In genomic region chr15:93552169-93552568, GRCm38 (mm10) we compare ENCODE assay signal across 8 mouse cellular contexts. TPM values are rescaled to one million over a fixed set of nuclear protein-coding genes. Genes with fewer than 3 reads are reported as not detected.
DNase-seq lines count a peak whose midpoint lies in the region; ATAC-seq and TF ChIP-seq lines count a peak whose summit lies in the region.

No protein-coding gene starts in this region.

- TF ChIP-seq POLR2A in brain, embryonic 14.5 days (IDR thresholded peaks at IDR 0.05; ENCODE audit: borderline replicate concordance, extremely low read depth, insufficient read depth, insufficient read length, poor library complexity, severe bottlenecking): no peak

- peak overlapping the region; percentile 13; the same call in 1 of the 2 replicates for H3K4me3 ChIP-seq in intestine, postnatal 0 days (ENCODE audit: low read depth, low read length)
- no peak overlapping the region for H3K4me3 ChIP-seq in neural tube, embryonic 15.5 days (replicated peaks)

- peak; percentile 80 for DNase-seq in brain, embryonic 14.5 days (ENCODE audit: low read depth)
- DNase-seq in gastrocnemius, postnatal 14 days: peak; percentile 44
- DNase-seq in lung, adult 18-20 months: peak; percentile 70 to 77
- DNase-seq in thymus, postnatal 4 days: peak; percentile 82
- no peak for DNase-seq in left cerebral cortex, postnatal 14 days (ENCODE audit: low spot score in 2 of 2)

- no peaks in the 10 kb centered on the region for H3K9me3 ChIP-seq in intestine, postnatal 0 days (ENCODE audit: control insufficient read depth)
- H3K9me3 ChIP-seq in neural tube, embryonic 15.5 days (replicated peaks): no peaks in the 10 kb centered on the region

- no peak overlapping the region for H3K9ac ChIP-seq in intestine, postnatal 0 days (ENCODE audit: low read depth, low read length)
- H3K9ac ChIP-seq in neural tube, embryonic 15.5 days (replicated peaks): no peak overlapping the region

- intact Hi-C loops in gastrocnemius, postnatal 14 days (cut with DNase I; ENCODE audit: low total_unique reads): no loop called here
- intact Hi-C loops in left cerebral cortex, postnatal 14 days (cut with DNase I): no loop called here

- H3K36me3 ChIP-seq in intestine, postnatal 0 days (ENCODE audit: control insufficient read depth, insufficient read depth): no peaks in the 10 kb centered on the region
- no peaks in the 10 kb centered on the region for H3K36me3 ChIP-seq in neural tube, embryonic 15.5 days

- no peak overlapping the region for H3K27ac ChIP-seq in intestine, postnatal 0 days (ENCODE audit: low read depth, low read length)
- no peak overlapping the region for H3K27ac ChIP-seq in neural tube, embryonic 15.5 days (replicated peaks)

- no peak for TF ChIP-seq CTCF in brain, embryonic 14.5 days (IDR thresholded peaks at IDR 0.05; ENCODE audit: borderline replicate concordance, extremely low read depth, insufficient read depth, insufficient read length)
- no peak for TF ChIP-seq CTCF in intestine, postnatal 0 days (IDR thresholded peaks at IDR 0.05; ENCODE audit: low read depth)

- 7% methylated on average over 9 of the region's 9 CpGs for WGBS in intestine, postnatal 0 days
- WGBS in neural tube, embryonic 15.5 days: 4% methylated on average over 9 of the region's 9 CpGs

- no peaks in the 10 kb centered on the region for H3K27me3 ChIP-seq in intestine, postnatal 0 days (replicated peaks; ENCODE audit: control insufficient read depth, insufficient read depth, low read length)
- H3K27me3 ChIP-seq in neural tube, embryonic 15.5 days (replicated peaks): no peaks in the 10 kb centered on the region

- ATAC-seq in CD4-positive, CD25-positive, alpha-beta regulatory T cell, adult 4 months: peak; percentile 92
- peak; percentile 86 for ATAC-seq in intestine, postnatal 0 days
- ATAC-seq in neural tube, embryonic 15.5 days (ENCODE audit: low FRiP score): 0 out of 2 replicates have a peak, but pooled peaks have one; percentile 47

- no peaks in the 10 kb centered on the region; the same call in 1 of the 2 replicates for H3K4me1 ChIP-seq in intestine, postnatal 0 days (replicated peaks; ENCODE audit: control insufficient read depth, insufficient read depth, low read length)
- peaks cover 13% of the 10 kb centered on the region for H3K4me1 ChIP-seq in neural tube, embryonic 15.5 days

- H3K4me2 ChIP-seq in intestine, postnatal 0 days (replicated peaks; ENCODE audit: low read depth): peak overlapping the region; percentile 56
- peak overlapping the region; percentile 32 for H3K4me2 ChIP-seq in neural tube, embryonic 15.5 days

RNA-seq across cellular contexts. Expression of gene Prickle1, which starts 43.5 kb away (rescaled TPM):
- polyA plus RNA-seq in CD4-positive, CD25-positive, alpha-beta regulatory T cell, adult 4 months (2017; shearing (Covaris generic)): 1 to 10 TPM; 1.5 TPM
- polyA plus RNA-seq in brain, embryonic 14.5 days (2012; rRNA removed): 6.1 and 10.4 TPM in 2 replicates
- total RNA-seq in gastrocnemius, postnatal 14 days (2021): 1 to 10 TPM; 6.0 TPM
- 6.3 and 6.5 TPM in 2 replicates for polyA plus RNA-seq in intestine, postnatal 0 days (2015; fragmentation: Nextera tagmentation; extraction: Ambion mirVana)
- 22.8 and 27.5 TPM in 2 replicates for polyA plus RNA-seq in neural tube, embryonic 15.5 days (2015; fragmentation: Nextera tagmentation; extraction: Ambion mirVana)
- 10 to 100 TPM; 81.9 to 86.6 TPM for total RNA-seq in left cerebral cortex, postnatal 14 days (2021)

Comparison
In these comparisons a context has a peak if more than half of its experiments do, and no peak if none do; other contexts are left out.
1. DNase-seq: peak in brain, embryonic 14.5 days (single experiment), gastrocnemius, postnatal 14 days (single experiment), lung, adult 18-20 months (2 of 2) and thymus, postnatal 4 days (single experiment); none in left cerebral cortex, postnatal 14 days (0 of 2).
2. Peak in every context shown above with its lines, with median percentiles within 50 percentile points of each other: ATAC-seq.